9 mouse cellular contexts compared by ENCODE assay signal in genomic region chr17:63493274-63493673, GRCm38 (mm10). TPM values are rescaled to one million over a fixed set of nuclear protein-coding genes. Genes with fewer than 3 reads are reported as not detected.
DNase-seq lines count a peak whose midpoint lies in the region; ATAC-seq and TF ChIP-seq lines count a peak whose summit lies in the region.
"Had no signal": no experiment of that assay in that cellular context is flagged by ENCODE, and none has a peak within 500 bp of the region (broad histone marks: within the 10 kb centered on the region; RNA-seq: fewer than 3 reads in every experiment).

No protein-coding gene starts in this region.

- no peaks in the 10 kb centered on the region for H3K9me3 ChIP-seq in forebrain, embryonic 15.5 days
- H3K9me3 ChIP-seq in forebrain, embryonic 10.5 days = no peaks in the 10 kb centered on the region

- no peak overlapping the region for H3K4me2 ChIP-seq in forebrain, embryonic 15.5 days (replicated peaks)

- no peak for DNase-seq in forebrain, embryonic 10.5 days (ENCODE audit: extremely low spot score, low spot score)
- DNase-seq in 3134 (ENCODE audit: extremely low read depth, insufficient read length, low spot score) = peak; percentile 58
- peak; percentile 53 to 63 for DNase-seq in adrenal gland, postnatal 36 days
- peak; percentile 50 for DNase-seq in liver, adult 2 months (ENCODE audit: extremely low read depth, low read depth, low spot score)
- no peak for DNase-seq in layer of hippocampus, adult 9-10 months (ENCODE audit: low spot score)

- H3K4me1 ChIP-seq in forebrain, embryonic 15.5 days = peaks cover 38% of the 10 kb centered on the region
- peaks cover 24% of the 10 kb centered on the region for H3K4me1 ChIP-seq in forebrain, embryonic 10.5 days
- peaks cover 35% of the 10 kb centered on the region for H3K4me1 ChIP-seq in liver, adult 2 months (ENCODE audit: control insufficient read depth, insufficient read depth, low read length)

- peak; percentile 82 for TF ChIP-seq CTCF in liver, adult 2 months (IDR thresholded peaks at IDR 0.05; ENCODE audit: low read depth, low read length)

- TF ChIP-seq POLR2A in liver, adult 2 months (IDR thresholded peaks at IDR 0.05; ENCODE audit: extremely low read depth, insufficient read depth, low read length) = no peak

- no peaks in the 10 kb centered on the region for H3K36me3 ChIP-seq in forebrain, embryonic 15.5 days
- H3K36me3 ChIP-seq in forebrain, embryonic 10.5 days (replicated peaks) = peaks cover 13% of the 10 kb centered on the region
- H3K36me3 ChIP-seq in liver, adult 2 months (ENCODE audit: control insufficient read depth, insufficient read depth, low read length) = peaks cover 11% of the 10 kb centered on the region

- no peaks in the 10 kb centered on the region for H3K27me3 ChIP-seq in forebrain, embryonic 15.5 days
- H3K27me3 ChIP-seq in forebrain, embryonic 10.5 days (ENCODE audit: poor library complexity, severe bottlenecking) = no peaks in the 10 kb centered on the region
- H3K27me3 ChIP-seq in liver, adult 2 months (ENCODE audit: control insufficient read depth, insufficient read depth, low read length) = no peaks in the 10 kb centered on the region
- H3K27me3 ChIP-seq: Patski had no signal

- H3K79me2 ChIP-seq in liver, adult 2 months (ENCODE audit: control insufficient read depth, insufficient read depth, low read length) = peaks cover 23% of the 10 kb centered on the region; the same call in 1 of the 2 replicates

- WGBS in forebrain, embryonic 15.5 days = 28% methylated on average over 5 of the region's 5 CpGs
- 49% methylated on average over 5 of the region's 5 CpGs for WGBS in forebrain, embryonic 10.5 days
- 13% methylated on average over 5 of the region's 5 CpGs for WGBS in liver, adult 2 months

- no peak overlapping the region for H3K4me3 ChIP-seq in forebrain, embryonic 15.5 days
- H3K4me3 ChIP-seq in forebrain, embryonic 10.5 days = no peak overlapping the region
- H3K4me3 ChIP-seq in liver, adult 2 months (ENCODE audit: insufficient read depth, low read depth, low read length) = no peak overlapping the region

- H3K9ac ChIP-seq in forebrain, embryonic 15.5 days (replicated peaks) = no peak overlapping the region
- 0 out of 2 replicates have a peak overlapping the region, but pooled peaks have one; percentile 0 for H3K9ac ChIP-seq in liver, adult 2 months (ENCODE audit: low read depth, low read length)

- no peak overlapping the region for H3K27ac ChIP-seq in forebrain, embryonic 15.5 days (replicated peaks)
- no peak overlapping the region for H3K27ac ChIP-seq in forebrain, embryonic 10.5 days
- H3K27ac ChIP-seq in liver, adult 2 months (replicated peaks; ENCODE audit: insufficient read depth, low read depth, low read length) = peak overlapping the region; percentile 42

- ATAC-seq in forebrain, embryonic 15.5 days (replicated peaks) = peak; percentile 65; the same call in 1 of the 2 replicates
- peak; percentile 85 for ATAC-seq in granulocyte monocyte progenitor cell, adult 5-6 weeks (replicated peaks; ENCODE audit: poor library complexity, severe bottlenecking)
- peak; percentile 62; the same call in 1 of the 2 replicates for ATAC-seq in neutrophil, adult 5-6 weeks (ENCODE audit: extremely low read depth, insufficient number of reproducible peaks, low FRiP score, poor library complexity, severe bottlenecking)
- ATAC-seq: Patski had no signal

RNA-seq across cellular contexts. Expression of gene Fbxl17, which starts 6.5 kb away (rescaled TPM):
- 8.1 and 8.7 TPM in 2 replicates for polyA plus RNA-seq in forebrain, embryonic 15.5 days (2015; fragmentation: Nextera tagmentation; extraction: Ambion mirVana)
- 2.5 and 2.7 TPM in 2 replicates for polyA plus RNA-seq in forebrain, embryonic 10.5 days (2016; fragmentation: Nextera tagmentation; extraction: Ambion mirVana)
- total RNA-seq in adrenal gland, postnatal 36 days (2021) = 10 to 100 TPM; 33.2 to 36.1 TPM
- total RNA-seq in granulocyte monocyte progenitor cell, adult 5-6 weeks (2014; fragmentation: Nextera tagmentation) = 7.4 and 20.4 TPM in 2 replicates
- 6.3 and 6.6 TPM in 2 replicates for total RNA-seq in granulocyte monocyte progenitor cell, adult 5-6 weeks (2017)
- total RNA-seq in liver, adult 2 months (2014; rRNA removed) = 12.2 and 14.3 TPM in 2 replicates
- 5.4 TPM in 2 replicates for polyA plus RNA-seq in liver, adult 2 months (2012; rRNA removed)
- 10.3 and 17.1 TPM in 2 replicates for total RNA-seq in neutrophil, adult 5-6 weeks (2017)

Comparison
In these comparisons a context has a peak if more than half of its experiments do, and no peak if none do; other contexts are left out.
1. DNase-seq: peak in 3134 (single experiment), adrenal gland, postnatal 36 days (2 of 2) and liver, adult 2 months (single experiment); none in forebrain, embryonic 10.5 days (single experiment) and layer of hippocampus, adult 9-10 months (single experiment).
2. Peak in every context shown above with its lines, with median percentiles within 50 percentile points of each other: ATAC-seq.